Mouse (Mus musculus) liver, postnatal 0 days (tissue): ENCODE results near the gene Slc25a36.

Experiments
- CTCF ChIP-seq: sonication (generic); IDR thresholded peaks from 2 replicates; pipeline ENCODE4 v1.5.1; 2016; ENCODE audit warnings: antibody characterized with exemption, low read depth
- EP300 ChIP-seq: IDR thresholded peaks from 2 replicates; pipeline ENCODE4 v1.6.1; 2016; ENCODE audit warnings: antibody characterized with exemption, low read depth, mild to moderate bottlenecking

GRCm38 (mm10) chr9:97147270-97147669 is 36.3 kb upstream of the Slc25a36 start:
- TF ChIP-seq EP300 (no peak), CTCF (no peak; the same call in 1 of the 2 replicates)
